Mouse (Mus musculus) heart, postnatal 0 days (tissue): ENCODE measurements around the gene Sat2. TPM values are rescaled to one million over a fixed set of nuclear protein-coding genes. Genes with fewer than 3 reads are reported as not detected.
A peak's percentile ranks its signal among the peaks of the same experiment; 100 is the strongest.

Source experiments
- ATAC-seq: fragments of 200-750 bp; cut with Nextera tagmentation; 2 replicates; pipeline ENCODE4 v1.8.0; 2017; ENCODE audit warnings: low read depth, moderate number of reproducible peaks, moderate library complexity; ENCODE audit not compliant: insufficient read depth
- DNase-seq: peaks from one replicate; pipeline ENCODE4 v3.0.0-alpha.2; 2016; ENCODE audit warnings: low spot score
- H3K27ac ChIP-seq: fragments of 300-500 bp; sonication (generic); 2 replicates; pipeline ENCODE4 v1.5.1; 2014; ENCODE audit warnings: low read depth, mild to moderate bottlenecking
- H3K27me3 ChIP-seq: fragments of 300-500 bp; sonication (generic); 2 replicates; pipeline ENCODE4 v1.6.1; 2014; ENCODE audit warnings: low read length, mixed read lengths; ENCODE audit not compliant: control insufficient read depth, insufficient read depth
- H3K36me3 ChIP-seq: fragments of 300-500 bp; sonication (generic); replicated peaks from 2 replicates; pipeline ENCODE4 v1.6.1; 2014; ENCODE audit warnings: low read length, mixed read lengths; ENCODE audit not compliant: control insufficient read depth, insufficient read depth
- H3K4me1 ChIP-seq: fragments of 300-500 bp; sonication (generic); 2 replicates; pipeline ENCODE4 v1.6.1; 2014; ENCODE audit warnings: antibody characterized with exemption; ENCODE audit not compliant: control insufficient read depth, insufficient read depth
- H3K4me2 ChIP-seq: fragments of 300-500 bp; sonication (generic); 2 replicates; pipeline ENCODE4 v1.6.1; 2014; ENCODE audit warnings: low read depth, mild to moderate bottlenecking, low read length, moderate library complexity
- H3K4me3 ChIP-seq: fragments of 300-500 bp; sonication (generic); 2 replicates; pipeline ENCODE4 v1.5.1; 2014; ENCODE audit warnings: low read depth, low read length
- H3K9ac ChIP-seq: fragments of 300-500 bp; sonication (generic); replicated peaks from 2 replicates; pipeline ENCODE4 v1.6.1; 2014; ENCODE audit warnings: low read depth, low read length, mixed read lengths
- H3K9me3 ChIP-seq: fragments of 300-500 bp; sonication (generic); replicated peaks from 2 replicates; pipeline ENCODE4 v1.6.1; 2016; ENCODE audit warnings: low read length; ENCODE audit not compliant: control insufficient read depth
- CTCF ChIP-seq: IDR thresholded peaks from 2 replicates; pipeline ENCODE4 v1.5.1; 2016; ENCODE audit warnings: antibody characterized with exemption, control low read depth, low read depth
- EP300 ChIP-seq: IDR thresholded peaks from 2 replicates; pipeline ENCODE4 v1.6.1; 2016; ENCODE audit warnings: antibody characterized with exemption, low read depth
- WGBS: fragments of 180-500 bp; shearing (Covaris S2); extraction: QIAGEN DNeasy Blood & Tissue Kit; methylation state at CpG from one replicate; pipeline ENCODE4 v1.1.7; 2014; 5-methylcytosine and 5-hydroxymethylcytosine counted together
- polyA plus RNA-seq: library from polyadenylated mRNA; unstranded; fragments of >200 nt; fragmentation: Nextera tagmentation; extraction: Ambion mirVana; gene quantifications from 2 replicates; pipeline ENCODE4 v1.2.1, GENCODE M21; 2015
- total RNA-seq: library from RNA; depleted of rRNA; stranded (reverse); fragments of >200 nt; gene quantifications from 2 replicates; pipeline ENCODE4 v1.2.3, GENCODE M21; 2014; ENCODE audit warnings: low replicate concordance; rRNA removed

Sat2 gene
- total RNA-seq (7.3 TPM in 1 of 2 replicates, not detected in the other), polyA plus RNA-seq (17.8 and 18.8 TPM in 2 replicates)

GRCm38 (mm10) chr11:69621571-69622268, at the start of gene Sat2:
TSS of gene Sat2 (plus strand) at chr11:69622024.
- ATAC-seq = peak; percentile 85
- TF ChIP-seq CTCF (no peak), EP300 (no peak)
- H3K9ac ChIP-seq = peak within 1 kb of the TSS; percentile 76
- no peaks in the 10 kb centered on the region for H3K9me3 ChIP-seq
- peak within 1 kb of the TSS; percentile 58 for H3K27ac ChIP-seq
- H3K27me3 ChIP-seq = no peaks in the 10 kb centered on the region
- under 1% methylated on average over 20 of the region's 20 CpGs for WGBS
- peak within 1 kb of the TSS; percentile 71 for H3K4me3 ChIP-seq
- peak within 1 kb of the TSS; percentile 80 for H3K4me2 ChIP-seq
- peaks cover 11% of the 10 kb centered on the region for H3K4me1 ChIP-seq
- DNase-seq = peak; percentile 74
- H3K36me3 ChIP-seq = no peaks in the 10 kb centered on the region

- peak; percentile 61 for DNase-seq
- no peak for ATAC-seq
Measured at GRCm38 (mm10) chr11:69575220-69575619, 46.6 kb upstream of the Sat2 start.

GRCm38 (mm10) chr11:69576307-69576706, 45.5 kb upstream of the Sat2 start:
- WGBS = 58% methylated on average over 5 of the region's 5 CpGs
- no peak overlapping the region for H3K4me3 ChIP-seq
- no peaks in the 10 kb centered on the region; the same call in 1 of the 2 replicates for H3K36me3 ChIP-seq
- DNase-seq (no peak), ATAC-seq (no peak)
- H3K9me3 ChIP-seq = no peaks in the 10 kb centered on the region
- H3K4me2 ChIP-seq = no peak overlapping the region
- no peak overlapping the region for H3K27ac ChIP-seq
- peaks cover 13% of the 10 kb centered on the region; the same call in 1 of the 2 replicates for H3K4me1 ChIP-seq
- H3K27me3 ChIP-seq = no peaks in the 10 kb centered on the region
- TF ChIP-seq CTCF (no peak), EP300 (no peak)
- H3K9ac ChIP-seq = no peak overlapping the region

More at GRCm38 (mm10) chr11:69575220-69575619, 46.6 kb upstream of the Sat2 start:
- Histone ChIP-seq H3K27ac (no peak overlapping the region), H3K9me3 (no peaks in the 10 kb centered on the region), H3K27me3 (no peaks in the 10 kb centered on the region), H3K9ac (no peak overlapping the region), H3K4me1 (peaks cover 13% of the 10 kb centered on the region; the same call in 1 of the 2 replicates), H3K4me3 (no peak overlapping the region), H3K4me2 (no peak overlapping the region), H3K36me3 (peaks cover 9% of the 10 kb centered on the region)
- TF ChIP-seq EP300 (no peak), CTCF (peak; percentile 63)
- 50% methylated on average over 3 of the region's 3 CpGs for WGBS

- WGBS = 12% methylated on average over 15 of the region's 15 CpGs
- Histone ChIP-seq H3K4me2 (peak overlapping the region; percentile 93), H3K27ac (no peak overlapping the region), H3K4me3 (peak overlapping the region; percentile 72), H3K9me3 (no peaks in the 10 kb centered on the region), H3K36me3 (no peaks in the 10 kb centered on the region; the same call in 1 of the 2 replicates), H3K4me1 (peaks cover 20% of the 10 kb centered on the region; the same call in 1 of the 2 replicates), H3K9ac (peak overlapping the region; percentile 64), H3K27me3 (no peaks in the 10 kb centered on the region)
- no peak for TF ChIP-seq EP300
- TF ChIP-seq CTCF = no peak
- DNase-seq (no peak), ATAC-seq (no peak)
Measured at GRCm38 (mm10) chr11:69578301-69578700, 43.5 kb upstream of the Sat2 start.

- Histone ChIP-seq H3K9ac (peak overlapping the region; percentile 77), H3K27ac (peak overlapping the region; percentile 98), H3K4me2 (peak overlapping the region; percentile 98), H3K27me3 (no peaks in the 10 kb centered on the region), H3K9me3 (no peaks in the 10 kb centered on the region), H3K4me3 (peak overlapping the region; percentile 72), H3K36me3 (no peaks in the 10 kb centered on the region; the same call in none of the 2 replicates), H3K4me1 (peaks cover 20% of the 10 kb centered on the region; the same call in 1 of the 2 replicates)
- ATAC-seq (peak; percentile 87), DNase-seq (peak; percentile 98)
- under 1% methylated on average over 39 of the region's 39 CpGs for WGBS
- peak; percentile 100 for TF ChIP-seq CTCF
- TF ChIP-seq EP300 = peak; percentile 84
Measured at GRCm38 (mm10) chr11:69579128-69580017, 42.5 kb upstream of the Sat2 start.
